Mouse (Mus musculus) left cerebral cortex, postnatal 14 days (tissue): ENCODE measurements at regions not wholly inside any gene's neighbourhood (a gene's known extent, or its start where the extent isn't known, plus 50 kb on each side); places are given as distances from the start of the nearest gene placed in this dataset.

Experiments used
- DNase-seq, 2 experiments: peaks; one replicate each; pipeline ENCODE4 v3.0.0; 2021 to 2022; ENCODE audit warnings: low spot score in 2 of 2, mixed read lengths in 1 of 2
- intact Hi-C: fragments of 180-260 bp; cut with DNase I; formaldehyde crosslinking; loops from one replicate; pipeline ENCODE4 v1.15.1; 2025

DNA sequence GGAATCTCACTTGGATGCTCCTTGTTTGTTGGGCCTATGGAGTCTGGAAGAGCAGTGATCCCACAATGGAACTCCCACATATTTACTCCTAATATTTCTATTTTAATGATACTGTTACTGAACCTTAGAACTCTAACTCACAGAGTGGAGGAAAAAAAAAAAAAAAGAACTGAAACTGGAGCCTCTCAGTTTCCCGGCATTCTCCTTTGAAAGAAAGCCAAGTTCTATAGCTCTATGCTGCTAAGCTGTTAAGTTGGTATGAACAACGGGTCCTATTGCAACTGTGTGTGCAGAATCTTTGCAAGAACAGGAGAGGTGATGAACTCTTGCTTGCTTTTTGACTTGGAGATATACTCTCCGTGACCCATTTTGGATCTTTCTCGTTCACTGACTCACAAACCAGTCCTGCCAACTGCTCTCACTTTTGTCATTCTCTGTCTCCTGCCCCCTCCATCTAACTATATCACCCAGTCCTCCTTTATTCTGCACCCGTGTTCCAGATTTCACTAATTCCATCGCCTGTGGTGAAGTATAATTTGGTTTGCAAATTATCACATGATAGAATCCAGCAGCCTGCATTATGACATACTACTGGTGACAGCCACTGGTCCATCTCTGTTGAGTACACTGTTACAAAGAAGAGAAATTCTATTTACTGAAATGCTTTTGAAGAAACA, 92.6 kb upstream of the Ctsc start:
- no peak for DNase-seq
- intact Hi-C loops = no loop called here

DNA sequence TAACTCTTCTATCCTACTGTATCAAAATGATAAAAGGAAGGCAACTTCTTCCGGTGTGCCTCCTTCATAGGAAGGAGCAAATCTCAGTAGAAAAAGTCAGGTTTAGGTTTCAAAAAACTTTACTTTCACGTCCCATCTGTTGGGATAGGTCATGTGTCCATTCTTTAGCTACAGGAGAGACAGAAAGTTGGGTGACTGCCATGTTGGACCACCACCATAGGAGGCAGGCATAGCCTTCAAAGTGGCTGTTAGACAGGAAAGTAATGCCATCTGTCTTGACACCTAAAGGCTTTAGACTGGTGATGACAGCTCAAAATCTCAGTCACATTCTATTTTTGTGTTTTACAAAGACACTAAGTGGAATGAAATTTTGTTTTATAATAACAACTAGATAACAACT, 90.3 kb upstream of the Ctsc start:
- intact Hi-C loops = no loop called here

DNA sequence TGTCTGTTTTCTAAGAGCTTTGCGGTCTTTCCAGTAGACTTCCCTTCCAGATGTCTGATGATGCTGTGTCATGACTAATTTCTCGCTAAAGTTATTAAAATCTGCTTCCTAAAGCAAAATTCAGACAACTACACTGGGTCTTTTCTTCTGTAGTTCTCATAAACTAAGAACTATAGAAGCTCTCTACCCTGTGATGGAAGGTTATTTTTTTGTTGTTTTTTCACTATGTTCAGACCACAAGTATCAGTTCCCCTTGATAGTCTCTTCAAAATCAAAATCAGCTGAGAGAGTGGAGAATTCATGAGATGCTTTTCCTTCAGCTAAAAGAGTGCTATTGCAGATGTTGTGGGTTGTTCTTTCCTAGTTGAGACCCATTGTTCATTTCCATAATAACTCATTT, 85.1 kb upstream of the Ctsc start:
- intact Hi-C loops = no loop called here
- DNase-seq = no peak

More for the DNA sequence above, 90.3 kb upstream of the Ctsc start:
- no peak for DNase-seq

DNA sequence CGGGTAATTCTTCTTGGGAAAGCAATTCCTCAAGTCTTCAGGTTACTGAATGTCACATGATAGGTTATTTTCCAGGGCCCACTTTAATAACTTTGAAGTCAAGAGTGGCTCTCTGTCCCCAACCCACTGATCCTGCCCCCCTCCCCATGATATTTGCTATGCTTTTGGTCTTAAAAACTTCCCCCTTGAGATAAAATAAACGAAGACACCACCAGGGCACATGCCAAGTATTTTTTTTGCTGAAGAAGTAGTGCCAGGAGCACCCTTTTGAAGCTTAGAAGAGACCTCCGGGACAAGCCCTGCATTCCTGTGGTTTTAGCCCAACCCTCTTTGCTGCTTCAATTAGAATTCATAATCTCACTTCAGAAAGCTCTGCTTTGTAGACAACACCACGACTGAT, 78.8 kb upstream of the Ctsc start:
- DNase-seq = no peak
- intact Hi-C loops = no loop called here

DNA sequence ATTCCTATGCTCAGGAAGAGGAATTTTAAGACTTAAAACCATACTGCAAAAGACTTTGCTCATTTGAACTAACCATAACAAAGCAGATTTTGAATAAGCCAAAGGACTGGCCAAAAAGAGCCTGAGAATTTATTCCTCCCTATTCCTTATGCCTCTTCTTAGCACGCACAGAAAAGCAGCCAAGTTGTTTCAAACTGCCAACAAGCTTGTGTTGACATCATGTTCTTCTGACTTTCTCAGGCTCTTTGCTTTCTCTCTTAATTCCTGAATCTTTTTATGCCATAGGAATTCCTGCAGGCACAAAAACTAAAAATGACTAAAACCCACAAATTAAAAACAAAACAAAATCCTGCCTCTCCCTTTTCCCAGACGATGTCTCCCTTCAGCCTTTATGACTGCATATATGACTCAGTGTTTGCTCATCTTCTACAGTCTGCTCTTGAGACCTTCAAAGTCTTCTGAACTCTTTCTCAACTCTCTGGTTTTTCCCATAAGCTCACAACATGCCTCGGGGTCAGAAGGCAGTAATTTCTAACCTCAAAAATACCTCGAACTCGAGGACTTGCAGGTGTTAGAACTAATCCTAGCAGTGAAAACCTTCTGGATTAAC, 77.9 kb upstream of the Ctsc start:
- peak in 1 of 2 experiments; percentile 22 for DNase-seq
- intact Hi-C loops = loop anchor here (10.0 kb wide), 1 partner anchor 615 kb away; the partner anchor contains the start of gene Grm5

DNA sequence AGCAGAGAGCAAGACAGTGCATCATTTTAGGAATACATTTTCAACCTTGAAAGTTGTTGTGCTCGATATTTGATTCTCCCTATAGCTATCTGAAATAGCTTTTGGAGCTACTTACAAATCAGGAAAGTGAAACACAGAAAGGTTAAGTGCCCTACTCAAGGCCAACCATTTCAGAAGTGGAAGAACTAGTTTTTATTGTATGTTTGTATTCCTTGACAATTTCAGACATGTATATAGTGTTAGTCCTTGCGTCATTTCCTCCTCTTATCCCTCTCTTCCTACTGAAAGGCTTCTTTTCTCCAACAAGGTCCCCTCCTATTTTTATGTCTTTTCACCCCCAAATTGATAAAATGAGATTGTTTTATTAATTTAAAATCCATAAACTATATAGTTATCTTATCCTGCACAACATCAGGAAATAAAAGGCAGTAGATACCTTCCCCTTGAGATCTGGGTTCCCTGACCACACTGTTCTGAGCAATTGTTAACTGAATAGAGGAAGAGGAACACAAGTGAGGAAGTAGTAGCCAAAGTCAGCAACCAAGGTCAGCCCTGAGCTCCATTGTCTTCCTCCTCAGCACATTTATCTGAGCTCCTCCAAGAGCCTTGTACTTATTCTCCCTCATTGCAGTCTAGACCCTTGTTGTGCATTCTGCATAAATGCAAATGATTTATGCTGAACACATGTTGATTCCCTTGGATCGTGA, 76.1 kb upstream of the Ctsc start:
- intact Hi-C loops = loop anchor here (10.0 kb wide), 1 partner anchor 617 kb away; the partner anchor contains the start of gene Grm5

DNA sequence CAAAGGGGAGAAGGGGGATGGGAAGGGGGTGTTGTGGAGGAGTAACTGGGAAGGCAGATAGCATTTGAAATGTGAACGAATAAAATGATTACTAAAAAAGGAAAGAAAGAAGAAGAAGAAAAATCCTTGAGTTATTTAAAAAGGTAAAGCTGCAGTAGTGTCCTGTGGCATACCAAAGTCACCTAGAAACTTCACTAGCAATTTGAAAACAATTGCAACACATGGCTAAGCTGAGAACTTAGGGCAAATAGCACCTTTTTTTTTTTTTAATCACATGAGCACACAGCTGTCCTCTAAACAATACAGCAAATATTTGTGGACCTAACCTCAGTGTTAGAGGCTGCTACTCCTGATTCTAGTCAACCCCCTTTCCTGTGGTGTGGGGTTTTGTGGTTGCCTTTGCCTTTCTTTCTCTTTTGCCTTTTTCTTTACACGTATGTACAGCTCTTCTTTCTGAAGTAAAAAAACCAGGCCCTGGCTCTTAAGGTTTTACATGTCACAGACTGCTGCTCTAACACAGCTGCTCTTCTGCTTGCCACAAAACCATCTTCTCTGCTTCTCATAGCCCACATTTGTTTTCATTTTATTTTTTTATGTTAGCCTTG, 71.6 kb upstream of the Ctsc start:
- intact Hi-C loops = loop anchor here (10.0 kb wide), 1 partner anchor 622 kb away; the partner anchor contains the start of gene Grm5
- DNase-seq = no peak

More for the DNA sequence above, 76.1 kb upstream of the Ctsc start:
- no peak for DNase-seq

DNA sequence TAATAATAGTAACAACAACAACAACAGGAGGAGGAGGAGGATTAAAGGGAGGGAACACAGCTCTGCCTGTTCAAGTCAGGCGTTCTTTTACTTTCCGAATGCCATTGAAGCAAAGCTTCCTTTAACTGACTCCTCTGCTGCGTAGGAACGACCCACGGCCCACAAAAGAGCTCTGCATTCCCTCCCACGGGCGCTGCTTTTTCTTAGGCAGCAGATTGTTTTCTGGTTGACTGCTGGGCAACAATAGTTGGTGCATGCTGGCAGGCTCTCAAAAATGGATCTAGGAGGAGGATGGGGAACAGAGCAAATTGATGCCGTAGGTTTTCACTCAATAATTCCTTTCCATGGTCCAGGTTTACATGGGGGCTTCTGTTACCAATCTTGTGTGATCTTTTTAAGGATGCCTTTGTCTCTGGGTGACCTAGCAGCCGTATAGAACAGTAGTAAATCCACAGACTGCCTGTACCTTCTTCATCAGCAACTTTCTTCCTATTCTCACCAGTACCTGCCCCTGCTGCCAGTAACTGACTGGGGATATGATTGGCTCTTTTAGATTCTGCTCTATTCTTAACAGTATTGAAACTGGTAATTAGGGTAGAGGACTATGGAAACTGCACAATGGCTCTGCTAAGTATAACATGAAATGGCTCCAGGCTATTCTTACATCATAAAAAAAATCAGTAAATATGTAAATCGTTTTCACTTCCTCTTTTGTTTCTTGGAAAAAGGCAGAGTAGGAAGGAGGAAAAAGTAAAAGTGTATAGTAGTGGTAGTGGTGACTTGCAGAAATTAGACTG, 70.8 kb upstream of the Ctsc start:
- intact Hi-C loops = loop anchor here (10.0 kb wide), 1 partner anchor 622 kb away; the partner anchor contains the start of gene Grm5

DNA sequence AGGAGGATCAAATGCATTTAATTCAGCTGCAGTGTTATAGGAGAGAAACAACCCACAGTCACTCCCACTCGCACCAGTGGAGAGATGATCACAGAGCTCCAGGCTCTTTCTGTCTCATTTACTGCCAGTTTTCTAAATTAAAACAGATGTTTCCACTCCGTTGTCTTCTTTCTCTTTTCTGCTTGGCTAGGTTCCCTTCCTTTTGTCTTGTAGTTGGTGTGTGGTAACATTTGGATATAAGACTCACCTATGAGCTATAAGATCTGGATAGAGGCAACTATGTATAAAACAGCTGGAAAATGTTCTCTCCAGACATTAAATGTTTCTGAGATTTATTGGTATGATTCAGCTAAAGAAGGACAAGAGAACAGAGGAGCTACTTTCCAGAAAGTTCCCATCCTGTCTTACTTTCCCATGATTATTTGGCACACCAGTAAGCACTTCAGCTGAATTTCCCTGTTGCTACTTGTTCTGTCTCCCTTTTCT, 63.1 kb upstream of the Ctsc start:
- intact Hi-C loops = no loop called here
- DNase-seq = no peak

More for the DNA sequence above, 70.8 kb upstream of the Ctsc start:
- DNase-seq = peak in 1 of 2 experiments; percentile 10

DNA sequence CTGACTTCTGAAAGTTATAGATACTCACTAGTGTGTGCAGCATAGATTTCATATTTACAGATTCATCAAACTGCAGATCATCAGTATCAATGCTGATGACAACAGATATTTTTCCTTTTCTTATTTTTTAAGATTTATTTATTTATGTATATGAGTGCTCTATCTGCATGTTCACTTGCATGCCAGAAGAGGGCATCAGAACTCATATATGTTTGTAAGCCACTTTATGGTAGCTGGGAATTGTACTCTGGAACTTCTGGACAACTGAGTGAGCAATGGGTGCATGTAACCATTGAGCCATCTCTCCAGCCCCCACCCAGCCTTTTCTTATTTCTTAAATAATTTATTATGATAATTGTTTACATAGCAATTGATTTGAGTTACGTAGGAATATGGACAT, 62.5 kb upstream of the Ctsc start:
- DNase-seq = no peak
- intact Hi-C loops = no loop called here

DNA sequence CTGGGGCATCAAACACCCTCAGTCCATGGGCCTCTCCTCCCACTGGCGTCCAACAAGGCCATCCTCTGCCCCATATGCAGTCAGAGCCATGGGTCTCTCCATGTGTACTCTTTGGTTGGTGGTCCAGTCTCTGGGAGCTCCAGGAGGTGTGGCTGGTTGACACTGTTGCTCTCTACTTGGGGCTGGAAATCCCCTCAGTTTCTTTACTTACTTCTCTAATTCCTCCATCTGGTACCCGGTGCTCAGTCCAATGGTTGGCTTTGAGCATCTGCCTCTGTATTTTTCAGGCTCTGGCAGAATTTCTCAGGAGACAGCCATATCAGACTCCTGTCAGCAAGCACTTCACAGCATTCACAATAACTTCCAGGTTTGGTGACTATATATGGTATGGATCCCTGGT, 55.7 kb upstream of the Ctsc start:
- intact Hi-C loops = no loop called here
- DNase-seq = no peak

DNA sequence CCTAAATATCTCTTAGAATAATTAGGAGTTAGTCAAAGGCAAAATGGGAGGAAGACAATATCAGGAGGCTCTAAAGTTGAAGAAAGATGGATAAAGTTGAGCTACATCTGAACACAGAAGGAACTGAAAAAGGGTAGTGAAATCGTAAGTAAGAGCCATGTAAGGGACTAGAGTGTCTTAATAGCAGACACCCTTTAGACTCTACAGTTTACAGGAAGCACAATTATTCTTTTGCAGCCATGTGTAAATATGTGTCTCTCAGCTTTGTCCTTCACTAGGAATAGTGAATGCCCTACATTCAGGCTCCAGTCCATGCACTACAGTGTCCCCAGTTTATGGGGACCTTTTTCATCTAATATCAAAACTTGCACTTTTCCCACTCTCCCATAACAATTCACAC, 52.1 kb upstream of the Ctsc start:
- no peak for DNase-seq
- intact Hi-C loops = no loop called here
